Mouse (Mus musculus): ENCODE results near the gene Tnfsf11.

- TF ChIP-seq CTCF (conservative IDR thresholded peaks at IDR 0.05; ENCODE audit: low read length) = no peak
- TF ChIP-seq POU5F1 (IDR thresholded peaks at IDR 0.05; ENCODE audit: borderline replicate concordance, low read length) = no peak
These were observed 61.2 kb downstream of the Tnfsf11 start for GRCm38 (mm10) chr14:78246601-78247000.
